Mouse (Mus musculus) small intestine, adult 2 months (tissue): Measurements from ENCODE around the gene Add2.

Experiments
- CTCF ChIP-seq: fragments of 200-500 bp; IDR thresholded peaks from 2 replicates; pipeline ENCODE4 v1.5.1; 2012; ENCODE audit warnings: low read depth, mild to moderate bottlenecking, control low read depth, inconsistent platforms, low read length, moderate library complexity, mixed read lengths; ENCODE audit not compliant: insufficient replicate concordance, insufficient read length; ENCODE audit errors: extremely low read depth
- POLR2A ChIP-seq: fragments of 200-500 bp; IDR thresholded peaks from 2 replicates; pipeline ENCODE4 v1.6.1; 2012; ENCODE audit warnings: low read depth, mild to moderate bottlenecking, control low read depth, inconsistent platforms, low read length, moderate library complexity

DNA sequence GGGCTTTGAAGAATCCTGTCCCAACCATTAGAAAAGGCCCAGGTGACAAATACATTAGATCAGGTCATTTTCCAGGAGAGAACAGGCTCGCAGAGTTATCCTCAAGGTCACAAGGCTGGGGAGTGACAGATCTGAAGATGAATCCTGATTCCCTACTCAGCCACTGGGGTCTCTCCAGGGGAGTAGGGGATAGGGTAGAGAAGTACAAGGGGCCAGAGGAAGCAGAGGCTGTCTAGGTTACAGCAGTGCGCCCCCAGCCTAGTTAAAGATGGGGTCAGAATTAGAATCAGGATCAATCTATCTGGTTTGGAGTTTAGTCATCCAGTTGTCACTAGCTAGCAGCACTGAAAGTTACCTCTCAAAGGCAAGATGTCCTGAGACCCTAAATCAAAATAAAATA, 331 bp upstream of the Add2 start:
- TF ChIP-seq CTCF (no peak), POLR2A (no peak)
